33 mouse cellular contexts compared by ENCODE assay signal in genomic region chr4:55382350-55382749, GRCm38 (mm10).
"Had no signal": no experiment of that assay in that cellular context is flagged by ENCODE, and none has a peak within 500 bp of the region (broad histone marks: within the 10 kb centered on the region; RNA-seq: fewer than 3 reads in every experiment).

No protein-coding gene starts in this region.

- H3K27me3 ChIP-seq: heart, embryonic 12.5 days; heart, embryonic 13.5 days; heart, embryonic 15.5 days; hindbrain, embryonic 12.5 days; hindbrain, embryonic 13.5 days; hindbrain, embryonic 15.5 days; intestine, embryonic 15.5 days; kidney, embryonic 15.5 days had no signal

- DNase-seq: heart, postnatal 14 days; heart, postnatal 36 days; heart, postnatal 4 days; kidney, adult 11 months; kidney, adult 18-20 months; kidney, adult 2 months; kidney, adult 8-10 months; kidney, adult 9 months; kidney, postnatal 10 days; kidney, postnatal 14 days; kidney, postnatal 36 days; kidney, postnatal 4 days; layer of hippocampus, adult 9-11 months; layer of hippocampus, postnatal 36 days had no signal

- H3K4me3 ChIP-seq: heart, embryonic 10.5 days; heart, embryonic 12.5 days; heart, embryonic 13.5 days; heart, embryonic 15.5 days; hindbrain, embryonic 10.5 days; hindbrain, embryonic 12.5 days; hindbrain, embryonic 13.5 days; hindbrain, embryonic 15.5 days; intestine, embryonic 15.5 days; kidney, embryonic 15.5 days; layer of hippocampus, adult 2 months; left cerebral cortex, adult 2 months had no signal

- H3K9ac ChIP-seq: heart, embryonic 12.5 days; heart, embryonic 13.5 days; heart, embryonic 15.5 days; hindbrain, embryonic 12.5 days; hindbrain, embryonic 13.5 days; hindbrain, embryonic 14.5 days; hindbrain, embryonic 15.5 days; intestine, embryonic 15.5 days; kidney, embryonic 15.5 days had no signal

- H3K9me3 ChIP-seq: heart, embryonic 10.5 days; heart, embryonic 12.5 days; heart, embryonic 13.5 days; heart, embryonic 15.5 days; hindbrain, embryonic 10.5 days; hindbrain, embryonic 12.5 days; hindbrain, embryonic 13.5 days; hindbrain, embryonic 15.5 days; intestine, embryonic 15.5 days; kidney, embryonic 15.5 days had no signal

- H3K4me2 ChIP-seq: heart, embryonic 11.5 days; heart, embryonic 12.5 days; heart, embryonic 13.5 days; heart, embryonic 15.5 days; hindbrain, embryonic 12.5 days; hindbrain, embryonic 13.5 days; hindbrain, embryonic 14.5 days; hindbrain, embryonic 15.5 days; intestine, embryonic 15.5 days; kidney, embryonic 15.5 days had no signal

- H3K27ac ChIP-seq: heart, embryonic 10.5 days; heart, embryonic 13.5 days; heart, embryonic 15.5 days; hindbrain, embryonic 10.5 days; hindbrain, embryonic 12.5 days; hindbrain, embryonic 13.5 days; hindbrain, embryonic 14.5 days; hindbrain, embryonic 15.5 days; hindbrain, postnatal 0 days; intestine, embryonic 15.5 days; kidney, embryonic 15.5 days; kidney, postnatal 0 days; layer of hippocampus, adult 2 months; left cerebral cortex, adult 2 months had no signal

- H3K4me1 ChIP-seq: heart, embryonic 10.5 days; heart, embryonic 12.5 days; heart, embryonic 13.5 days; heart, embryonic 15.5 days; hindbrain, embryonic 10.5 days; hindbrain, embryonic 12.5 days; hindbrain, embryonic 13.5 days; hindbrain, embryonic 15.5 days; intestine, embryonic 15.5 days; kidney, embryonic 15.5 days had no signal

- ATAC-seq: hindbrain, embryonic 16.5 days; hindbrain, postnatal 0 days; inflammation-experienced regulatory T-cells, adult 6 months; intestine, embryonic 15.5 days; intestine, postnatal 0 days had no signal
